Mouse (Mus musculus) 3134 (cell line): ENCODE measurements around the gene Ccdc71.

Experiments used
- DNase-seq: peaks from one replicate; pipeline ENCODE4 v3.0.0-alpha.2; 2011; ENCODE audit warnings: low spot score; ENCODE audit not compliant: insufficient read length; ENCODE audit errors: extremely low read depth

Ccdc71 gene

GRCm38 (mm10) chr9:108455747-108456571, 4.4 kb upstream of the Ccdc71 start:
- DNase-seq = no peak

GRCm38 (mm10) chr9:108456953-108457352, 3.4 kb upstream of the Ccdc71 start:
- DNase-seq = no peak

- no peak for DNase-seq
These were observed 398 bp upstream of the Ccdc71 start for GRCm38 (mm10) chr9:108459939-108460318.

GRCm38 (mm10) chr9:108461181-108461631, 879 bp downstream of the Ccdc71 start, which contains the start of gene Klhdc8b:
Gene Klhdc8b (minus strand): TSS chr9:108461581.
- no peak for DNase-seq

GRCm38 (mm10) chr9:108461675-108462074, 1.3 kb downstream of the Ccdc71 start:
- DNase-seq = no peak

- no peak for DNase-seq
These were observed 1.9 kb downstream of the Ccdc71 start for GRCm38 (mm10) chr9:108462192-108462591.

- no peak for DNase-seq
These were observed 3.4 kb downstream of the Ccdc71 start for GRCm38 (mm10) chr9:108463713-108464112.

- no peak for DNase-seq
These were observed 5.9 kb downstream of the Ccdc71 start for GRCm38 (mm10) chr9:108466219-108466618.

GRCm38 (mm10) chr9:108469430-108469829, 9.1 kb downstream of the Ccdc71 start:
- no peak for DNase-seq

GRCm38 (mm10) chr9:108469845-108470244, 9.5 kb downstream of the Ccdc71 start:
- no peak for DNase-seq

GRCm38 (mm10) chr9:108474528-108474927, 14.2 kb downstream of the Ccdc71 start:
- no peak for DNase-seq

GRCm38 (mm10) chr9:108478638-108479156, 18.4 kb downstream of the Ccdc71 start:
- DNase-seq = peak; percentile 92

GRCm38 (mm10) chr9:108479241-108479640, 18.9 kb downstream of the Ccdc71 start:
- peak; percentile 56 for DNase-seq

GRCm38 (mm10) chr9:108479721-108480351, 19.5 kb downstream of the Ccdc71 start, which contains the start of gene Lamb2:
Gene Lamb2 (plus strand): TSS chr9:108479736.
- DNase-seq = peak; percentile 78

- no peak for DNase-seq
These were observed 20.6 kb downstream of the Ccdc71 start for GRCm38 (mm10) chr9:108480813-108481519.

- DNase-seq = no peak
These were observed 21.3 kb downstream of the Ccdc71 start for GRCm38 (mm10) chr9:108481520-108482210.

GRCm38 (mm10) chr9:108483051-108483790, 22.9 kb downstream of the Ccdc71 start:
- DNase-seq = no peak

- DNase-seq = no peak
These were observed 23.7 kb downstream of the Ccdc71 start for GRCm38 (mm10) chr9:108484021-108484420.

GRCm38 (mm10) chr9:108485301-108485875, 25.1 kb downstream of the Ccdc71 start:
- no peak for DNase-seq
